Mouse (Mus musculus) layer of hippocampus, postnatal 10 days (tissue): ENCODE measurements around the gene Megf8. TPM values are rescaled to one million over a fixed set of nuclear protein-coding genes. Genes with fewer than 3 reads are reported as not detected.
"Not testable (repeated sequence)": the region's sequence is repeated elsewhere in the genome, so short reads cannot be mapped to it uniquely, and the experiment has no call there.

Experiments used
- DNase-seq, 2 experiments: peaks; one replicate each; pipeline ENCODE4 v3.0.0; 2021; ENCODE audit warnings: low spot score in 2 of 2
- total RNA-seq, 2 experiments: library from RNA; stranded (reverse); gene quantifications; 2 replicates each; pipeline ENCODE4 v1.2.3; 2021

The Megf8 gene
- total RNA-seq, 2 experiments from 2014 or later = 79.7 to 87.1 TPM

DNA sequence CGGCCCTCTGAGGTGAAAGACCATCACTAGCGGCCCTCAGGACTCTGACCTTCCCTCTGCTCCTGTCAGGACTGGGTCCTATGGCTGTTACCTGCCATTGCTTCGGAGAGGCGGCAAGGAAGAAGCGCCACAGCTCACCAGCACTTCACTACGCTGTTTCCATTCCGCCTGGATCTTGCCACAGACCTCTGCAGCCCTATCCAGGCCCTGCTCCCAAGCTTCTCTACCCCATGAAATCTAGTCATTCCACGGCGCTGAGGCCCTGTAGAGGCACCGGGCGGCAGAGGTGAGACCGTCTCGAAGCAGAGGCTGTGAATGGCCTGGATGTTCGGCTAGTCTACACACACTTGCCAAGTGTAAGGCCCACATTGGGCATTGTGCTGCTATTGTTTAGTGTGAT lies 79.7 kb downstream of the Megf8 start:
- no peak for DNase-seq

DNA sequence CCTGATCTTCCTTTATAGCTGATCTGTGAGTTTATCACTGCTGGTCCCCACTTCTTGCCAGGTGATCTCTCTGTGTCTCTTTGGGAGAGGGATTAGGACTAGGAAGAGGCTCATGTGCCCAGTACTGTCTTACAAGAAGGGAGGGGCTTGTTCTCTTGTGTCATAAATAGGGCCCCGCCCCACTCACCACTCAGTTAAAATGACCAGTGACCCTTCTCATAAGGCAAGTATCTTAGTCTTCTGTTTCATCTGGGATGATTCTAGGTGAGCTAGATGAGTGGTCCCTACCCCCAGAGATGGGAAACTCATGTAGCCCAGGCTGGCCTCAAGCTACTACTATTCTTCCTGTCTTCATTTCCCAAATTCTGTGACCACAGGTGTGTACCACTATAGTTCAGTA lies 81.6 kb downstream of the Megf8 start, which contains the start of gene Lipe:
TSS of gene Lipe (minus strand) at position 101 of the 400 bp plus-strand sequence.
- no peak for DNase-seq

DNA sequence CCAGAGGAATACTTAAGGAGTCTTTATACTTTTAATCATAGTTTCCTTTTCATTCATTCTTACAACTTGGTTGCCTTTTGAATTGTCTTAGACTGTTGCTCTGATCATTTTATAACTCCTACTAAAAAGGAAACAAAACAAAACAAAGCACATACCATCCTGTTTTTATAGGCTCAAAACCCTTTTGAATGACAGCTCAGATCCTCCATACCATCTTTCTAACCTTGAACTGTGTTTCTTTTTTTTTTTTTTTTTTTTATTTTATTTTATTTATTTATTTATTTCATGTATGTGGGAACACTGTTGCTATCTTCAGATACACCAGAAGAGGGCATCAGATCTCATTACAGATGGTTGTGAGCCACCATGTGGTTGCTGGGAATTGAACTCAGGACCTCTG lies 82.1 kb downstream of the Megf8 start:
- DNase-seq = not testable (repeated sequence)

DNA sequence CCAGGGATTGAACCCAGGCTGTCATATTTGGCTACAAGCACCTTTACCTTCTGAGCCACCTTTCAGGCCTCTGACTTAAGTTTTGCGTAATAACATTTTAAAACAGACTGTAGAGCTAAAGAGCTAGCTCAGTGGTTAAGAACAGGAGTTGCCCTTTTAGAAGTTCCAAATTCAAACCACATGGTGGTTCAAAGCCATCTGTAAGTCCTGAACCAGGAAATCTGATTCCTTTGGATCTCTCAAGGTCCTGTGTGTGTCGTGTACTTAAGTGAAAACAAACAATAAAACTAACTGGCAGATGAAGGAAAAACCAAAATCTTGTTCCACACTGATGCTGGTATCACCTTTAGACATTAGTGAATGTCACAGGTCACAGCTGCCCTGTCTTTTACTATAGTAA lies 84.6 kb downstream of the Megf8 start:
- DNase-seq = no peak

DNA sequence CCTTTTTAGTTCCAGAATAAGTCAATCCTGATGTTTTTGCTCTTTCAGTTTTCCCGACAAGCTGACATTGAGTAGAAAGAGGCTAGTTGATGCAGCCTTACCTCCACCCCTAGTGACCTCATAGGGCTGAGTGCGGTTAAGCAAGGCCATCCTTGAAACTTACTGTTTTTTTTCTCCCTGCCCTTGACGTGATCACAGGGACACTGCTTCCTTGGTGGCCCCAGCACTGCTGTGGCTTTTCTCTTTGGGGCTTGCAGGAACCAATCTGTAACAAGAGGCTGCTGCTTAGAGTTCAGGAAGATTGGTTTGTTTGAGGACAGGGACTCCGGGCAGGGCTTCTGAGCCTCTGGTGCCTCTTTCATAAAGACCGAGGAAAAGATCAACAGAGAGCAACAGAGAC lies 85.0 kb downstream of the Megf8 start:
- DNase-seq = no peak

DNA sequence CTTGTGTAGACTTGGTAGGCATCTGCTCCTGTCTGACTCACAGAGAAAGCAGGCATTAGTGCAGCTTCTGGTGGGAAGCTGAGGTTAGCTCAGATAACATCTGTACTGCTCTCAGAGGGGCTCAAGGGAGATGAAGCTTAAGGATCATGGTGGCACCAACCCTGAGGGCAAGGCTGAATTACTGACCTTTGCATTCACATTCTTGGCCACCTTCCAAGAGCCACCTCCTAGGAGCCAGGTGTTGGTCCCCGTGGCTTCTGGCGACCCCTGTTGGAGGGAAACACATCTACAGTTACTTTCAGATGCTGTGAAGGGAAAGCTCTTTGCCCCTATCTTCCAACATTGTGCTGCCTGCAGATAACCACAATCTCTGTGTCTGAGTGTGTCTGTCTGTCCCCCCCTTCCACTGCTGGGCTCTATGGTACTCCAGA lies 85.7 kb downstream of the Megf8 start:
- no peak for DNase-seq

DNA sequence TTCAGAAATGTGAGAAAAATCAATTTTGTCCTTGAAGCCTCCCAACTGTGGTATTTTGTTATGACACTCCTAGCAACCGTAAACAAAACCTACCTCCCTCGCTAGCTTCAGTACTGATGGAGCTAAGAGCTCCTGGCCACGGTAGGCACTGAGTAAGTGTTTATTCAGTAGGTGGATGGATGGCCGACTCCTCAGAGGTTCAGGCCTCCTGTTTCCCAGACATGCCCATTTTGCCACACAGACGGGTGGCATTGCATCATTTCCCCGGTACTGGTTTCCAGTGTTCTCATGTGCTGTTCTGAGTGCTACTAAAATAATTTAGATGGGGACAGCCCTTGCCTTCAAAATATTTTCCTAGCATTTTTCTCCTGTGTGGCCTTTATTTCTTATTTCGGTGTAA lies 89.5 kb downstream of the Megf8 start:
- DNase-seq = no peak

DNA sequence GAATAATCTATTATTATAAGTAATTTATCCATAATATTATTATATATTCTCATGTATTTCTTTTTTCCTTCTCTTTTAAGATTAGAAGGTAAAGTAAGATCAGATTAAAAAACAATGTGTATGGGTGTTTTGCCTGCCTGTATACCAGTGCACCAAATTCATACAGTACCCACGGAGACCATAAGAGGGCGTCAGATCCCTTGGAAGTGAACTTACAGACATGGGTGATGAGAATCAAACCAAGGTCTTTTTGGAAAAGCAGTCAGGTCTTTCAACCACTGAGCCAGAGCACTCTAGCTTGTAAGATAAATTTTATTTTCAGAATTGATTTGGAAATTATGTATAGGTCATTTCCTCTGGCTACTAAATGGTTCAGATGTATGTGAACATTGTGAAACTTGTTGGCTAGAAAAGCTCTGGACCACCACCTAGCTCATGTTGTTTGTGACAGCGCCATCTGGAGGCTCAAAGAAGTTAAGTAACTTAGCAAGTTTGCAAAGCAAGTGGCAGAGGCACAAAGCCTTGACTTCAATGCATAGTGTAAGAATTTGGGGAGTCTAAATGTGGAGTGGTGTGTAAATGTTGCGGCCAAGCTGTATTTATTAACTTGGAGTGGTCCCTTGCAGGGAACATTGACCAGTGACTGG lies 92.3 kb downstream of the Megf8 start:
- no peak for DNase-seq

DNA sequence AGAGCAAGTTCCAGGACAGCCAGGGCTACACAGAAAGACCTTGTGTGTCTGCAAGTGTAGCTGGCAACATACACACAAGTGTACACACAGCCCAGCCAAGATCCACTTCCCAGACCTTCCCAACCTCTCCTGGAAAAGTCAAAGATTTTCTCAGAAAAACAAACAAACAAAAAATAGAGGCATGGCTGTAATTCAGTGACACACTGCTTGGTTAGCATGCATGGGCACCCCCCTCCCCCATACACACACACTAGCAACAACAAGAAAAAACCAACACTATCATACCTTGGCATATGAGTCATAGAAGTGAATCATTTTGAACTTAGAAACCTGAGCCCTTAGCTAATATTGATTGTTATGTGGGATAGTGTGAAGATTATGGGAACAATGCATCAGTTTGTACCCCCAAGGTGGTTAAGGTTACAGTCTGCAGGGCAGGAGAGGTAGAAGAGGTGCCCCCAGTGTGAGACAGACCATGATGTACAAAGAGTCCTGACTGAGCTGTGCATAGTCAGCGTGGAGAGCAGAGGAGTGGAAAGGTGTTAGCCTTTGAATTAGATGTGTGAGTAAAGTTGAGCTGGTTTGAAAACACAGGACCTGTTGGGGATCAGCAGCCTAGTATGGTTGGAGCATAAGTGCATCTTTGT lies 94.1 kb downstream of the Megf8 start:
- DNase-seq = no peak

DNA sequence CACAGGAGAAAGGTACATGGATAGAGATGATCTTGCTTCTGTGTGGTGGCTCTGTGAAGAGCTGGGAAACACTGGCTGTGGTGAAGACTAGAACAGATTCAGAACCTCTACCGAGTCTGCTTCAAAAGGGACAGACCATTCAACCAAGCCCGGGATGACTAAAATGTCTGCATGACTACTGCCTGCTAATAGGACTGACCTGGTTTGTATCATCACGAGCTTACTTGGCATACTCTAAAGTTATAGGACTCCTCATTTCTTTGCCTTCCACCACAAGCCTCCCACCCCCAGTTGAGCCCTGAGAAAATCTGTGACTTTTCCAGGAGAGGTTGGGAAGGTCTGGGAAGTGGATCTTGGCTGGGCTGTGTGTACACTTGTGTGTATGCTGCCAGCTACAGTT lies 94.9 kb downstream of the Megf8 start:
- no peak for DNase-seq

DNA sequence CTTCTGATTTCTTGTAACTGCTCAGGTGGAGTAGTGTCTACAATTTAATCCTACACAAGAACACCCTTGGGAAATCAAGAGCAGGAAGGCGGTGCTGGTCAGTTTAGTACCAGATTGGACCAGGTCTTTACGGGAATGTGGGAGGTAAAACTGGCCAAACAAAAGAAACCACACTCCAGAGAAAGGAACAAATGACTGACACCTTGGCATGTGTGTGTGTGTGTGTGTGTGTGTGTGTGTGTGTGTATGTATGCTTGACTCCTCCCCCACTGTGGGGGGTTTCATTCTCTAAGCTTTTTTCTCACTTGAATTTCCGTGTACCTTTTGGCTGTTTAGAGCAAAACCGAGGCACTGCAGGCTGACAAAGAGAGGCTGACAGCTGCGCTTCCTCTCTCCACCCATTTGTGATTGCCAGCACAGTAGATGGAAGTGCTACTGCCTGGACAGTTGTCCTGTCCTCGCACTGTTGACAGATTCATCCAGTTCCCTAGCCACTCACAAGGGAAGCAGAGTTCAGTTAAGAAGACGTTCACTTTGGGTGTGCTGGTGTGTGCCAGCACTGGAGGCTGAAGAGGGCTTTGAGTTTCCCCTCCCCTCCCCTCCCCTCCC lies 96.0 kb downstream of the Megf8 start, which contains the start of gene Cxcl17:
TSS of gene Cxcl17 (minus strand) at position 54 of the 609 bp plus-strand sequence.
- DNase-seq = no peak

Other genes starting within 250 kb of the Megf8 start
- 100 to 1,000 TPM; 236 to 252 TPM for gene Grik5, start 244.8 kb upstream of the Megf8 start, total RNA-seq
- 10 to 100 TPM; 21.4 to 23.2 TPM for gene Zfp574, start 244.6 kb upstream of the Megf8 start, total RNA-seq
- gene Pou2f2, start 137.4 kb upstream of the Megf8 start, total RNA-seq = 10 to 100 TPM; 10.1 to 11.3 TPM
- gene Dedd2, start 96.5 kb upstream of the Megf8 start, total RNA-seq = 10 to 100 TPM; 22.2 to 26.3 TPM
- 1 to 10 TPM; 7.2 to 8.4 TPM for gene Zfp526, start 95.7 kb upstream of the Megf8 start, total RNA-seq
- 100 to 1,000 TPM; 162 to 187 TPM for gene Gsk3a, start 79.3 kb upstream of the Megf8 start, total RNA-seq
- 10 to 100 TPM; 38.1 to 39.5 TPM for gene Erf, start 66.4 kb upstream of the Megf8 start, total RNA-seq
- gene Cic, start 49.5 kb upstream of the Megf8 start, total RNA-seq = 100 to 1,000 TPM; 234 to 267 TPM
- 10 to 100 TPM; 63.0 to 67.6 TPM for gene Pafah1b3, start 19.2 kb upstream of the Megf8 start, total RNA-seq
- under 1 TPM; 0.27 to 0.30 TPM for gene Prr19, start 15.8 kb upstream of the Megf8 start, total RNA-seq
- 10 to 100 TPM; 66.4 to 70.3 TPM for gene Tmem145, start 11.1 kb upstream of the Megf8 start, total RNA-seq
- not detected for gene Cnfn, start 52.6 kb downstream of the Megf8 start, total RNA-seq
- 1 to 10 TPM; 5.5 to 6.8 TPM for gene Lipe, start 81.5 kb downstream of the Megf8 start, total RNA-seq
- not detected for gene Cxcl17, start 95.7 kb downstream of the Megf8 start, total RNA-seq
- 1 to 10 TPM; 2.1 to 2.4 TPM for gene Ceacam1, start 160.4 kb downstream of the Megf8 start, total RNA-seq
- under 1 TPM; 0.11 to 0.23 TPM for gene Ceacam2, start 222.7 kb downstream of the Megf8 start, total RNA-seq